ENCODE assay signal across 9 mouse cellular contexts in genomic region chr11:32118844-32119629, GRCm38 (mm10).
DNase-seq lines count a peak whose midpoint lies in the region; ATAC-seq lines count a peak whose summit lies in the region.
"Had no signal": no experiment of that assay in that cellular context is flagged by ENCODE, and none has a peak within 500 bp of the region (broad histone marks: within the 10 kb centered on the region; RNA-seq: fewer than 3 reads in every experiment).

No protein-coding gene starts in this region.

- peaks cover 20% of the 10 kb centered on the region for H3K4me1 ChIP-seq in forebrain, embryonic 16.5 days (replicated peaks; ENCODE audit: control insufficient read depth, insufficient read depth, low read length)
- peaks cover 13% of the 10 kb centered on the region for H3K4me1 ChIP-seq in limb, embryonic 12.5 days (replicated peaks)
- H3K4me1 ChIP-seq: embryonic facial prominence, embryonic 13.5 days had no signal

- no peak overlapping the region for H3K4me2 ChIP-seq in forebrain, embryonic 16.5 days (ENCODE audit: low read length)
- H3K4me2 ChIP-seq in limb, embryonic 12.5 days, result no peak overlapping the region
- H3K4me2 ChIP-seq: embryonic facial prominence, embryonic 13.5 days had no signal

- peak overlapping the region; percentile 70 for H3K27ac ChIP-seq in forebrain, embryonic 16.5 days (ENCODE audit: low read length)
- H3K27ac ChIP-seq in limb, embryonic 12.5 days, result peak overlapping the region; percentile 9; the same call in 1 of the 2 replicates
- H3K27ac ChIP-seq: embryonic facial prominence, embryonic 13.5 days had no signal

- H3K9me3 ChIP-seq in forebrain, embryonic 16.5 days (ENCODE audit: control insufficient read depth, low read length), result no peaks in the 10 kb centered on the region
- H3K9me3 ChIP-seq in limb, embryonic 12.5 days, result no peaks in the 10 kb centered on the region

- no peak overlapping the region for H3K4me3 ChIP-seq in forebrain, embryonic 16.5 days (replicated peaks; ENCODE audit: low read length)
- H3K4me3 ChIP-seq in limb, embryonic 12.5 days (replicated peaks), result no peak overlapping the region
- H3K4me3 ChIP-seq: embryonic facial prominence, embryonic 13.5 days had no signal

- peak; percentile 64 for ATAC-seq in forebrain, embryonic 16.5 days
- 0 out of 2 replicates have a peak, but pooled peaks have one; percentile 31 for ATAC-seq in limb, embryonic 12.5 days (ENCODE audit: insufficient number of reproducible peaks, insufficient read depth, low FRiP score, low TSS enrichment, low read depth)

- H3K36me3 ChIP-seq in forebrain, embryonic 16.5 days (ENCODE audit: control insufficient read depth, insufficient read depth), result no peaks in the 10 kb centered on the region
- H3K36me3 ChIP-seq in limb, embryonic 12.5 days, result no peaks in the 10 kb centered on the region
- H3K36me3 ChIP-seq: embryonic facial prominence, embryonic 13.5 days had no signal

- no peaks in the 10 kb centered on the region for H3K27me3 ChIP-seq in forebrain, embryonic 16.5 days (replicated peaks; ENCODE audit: control insufficient read depth, insufficient read depth, low read length)
- H3K27me3 ChIP-seq in limb, embryonic 12.5 days, result no peaks in the 10 kb centered on the region
- H3K27me3 ChIP-seq: embryonic facial prominence, embryonic 13.5 days had no signal

- DNase-seq in kidney, adult 18-20 months, result peak; percentile 25
- DNase-seq in kidney, postnatal 10 days, result no peak
- peak; percentile 60 for DNase-seq in retina, embryonic 14.5 days (ENCODE audit: low spot score)
- no peak for DNase-seq in urinary bladder, postnatal 14 days (ENCODE audit: low spot score)
- DNase-seq in layer of hippocampus, postnatal 25 days (ENCODE audit: extremely low spot score in 1 of 2, low spot score in 1 of 2), result no peak
- DNase-seq in left cerebral cortex, adult 11 months (ENCODE audit: low spot score), result no peak

- no peak overlapping the region for H3K9ac ChIP-seq in forebrain, embryonic 16.5 days (replicated peaks; ENCODE audit: low read depth, low read length)
- no peak overlapping the region for H3K9ac ChIP-seq in limb, embryonic 12.5 days (replicated peaks)
- H3K9ac ChIP-seq: embryonic facial prominence, embryonic 13.5 days had no signal

- WGBS in forebrain, embryonic 16.5 days, result 25% methylated on average over 14 of the region's 14 CpGs
- WGBS in limb, embryonic 12.5 days, result 34% methylated on average over 14 of the region's 14 CpGs

Comparison
In these comparisons a context has a peak if more than half of its experiments do, and no peak if none do; other contexts are left out.
1. DNase-seq: peak in kidney, adult 18-20 months (single experiment) and retina, embryonic 14.5 days (single experiment); none in kidney, postnatal 10 days (single experiment), urinary bladder, postnatal 14 days (single experiment), layer of hippocampus, postnatal 25 days (0 of 2) and left cerebral cortex, adult 11 months (single experiment).